Mouse (Mus musculus) neural tube, embryonic 11.5 days (tissue): ENCODE measurements around the gene Gpr132. TPM values are rescaled to one million over a fixed set of nuclear protein-coding genes. Genes with fewer than 3 reads are reported as not detected.

Experiments used
- ATAC-seq: fragments of 200-750 bp; cut with Nextera tagmentation; 2 replicates; pipeline ENCODE4 v1.8.0; 2017; ENCODE audit warnings: moderate number of reproducible peaks, mild to moderate bottlenecking, moderate TSS enrichment, moderate library complexity; ENCODE audit not compliant: insufficient read depth, low FRiP score, low TSS enrichment
- DNase-seq: peaks from one replicate; pipeline ENCODE4 v3.0.0-alpha.2; 2015; ENCODE audit warnings: low spot score
- H3K27ac ChIP-seq: fragments of 300-500 bp; sonication (generic); 2 replicates; pipeline ENCODE4 v1.5.1; 2014; ENCODE audit warnings: low read depth, mild to moderate bottlenecking, low read length
- H3K27me3 ChIP-seq: fragments of 300-500 bp; sonication (generic); 2 replicates; pipeline ENCODE4 v1.6.1; 2014; ENCODE audit warnings: mild to moderate bottlenecking, low read length, mixed read lengths; ENCODE audit not compliant: control insufficient read depth, insufficient read depth
- H3K36me3 ChIP-seq: fragments of 300-500 bp; sonication (generic); 2 replicates; pipeline ENCODE4 v1.6.1; 2014; ENCODE audit warnings: mild to moderate bottlenecking, low read length, moderate library complexity, mixed read lengths; ENCODE audit not compliant: control insufficient read depth, insufficient read depth
- H3K4me1 ChIP-seq: fragments of 300-500 bp; sonication (generic); 2 replicates; pipeline ENCODE4 v1.6.1; 2014; ENCODE audit warnings: low read length, mixed read lengths; ENCODE audit not compliant: control insufficient read depth, insufficient read depth
- H3K4me2 ChIP-seq: fragments of 300-500 bp; sonication (generic); 2 replicates; pipeline ENCODE4 v1.6.1; 2014; ENCODE audit warnings: low read depth, mild to moderate bottlenecking, moderate library complexity
- H3K4me3 ChIP-seq: fragments of 300-500 bp; sonication (generic); 2 replicates; pipeline ENCODE4 v1.5.1; 2014; ENCODE audit warnings: low read depth, low read length
- H3K9ac ChIP-seq: fragments of 300-500 bp; sonication (generic); 2 replicates; pipeline ENCODE4 v1.6.1; 2014; ENCODE audit warnings: mild to moderate bottlenecking, low read length
- H3K9me3 ChIP-seq: fragments of 300-500 bp; sonication (generic); 2 replicates; pipeline ENCODE4 v1.6.1; 2016; ENCODE audit warnings: low read length; ENCODE audit not compliant: control insufficient read depth
- WGBS: fragments of 180-500 bp; shearing (Covaris S2); extraction: QIAGEN DNeasy Blood & Tissue Kit; methylation state at CpG from one replicate; pipeline ENCODE4 v1.1.7; 2014; 5-methylcytosine and 5-hydroxymethylcytosine counted together
- polyA plus RNA-seq: library from polyadenylated mRNA; unstranded; fragments of >200 nt; fragmentation: Nextera tagmentation; extraction: Ambion mirVana; gene quantifications from 2 replicates; pipeline ENCODE4 v1.2.1, GENCODE M21; 2014

Gene Gpr132
- polyA plus RNA-seq: not detected in 2 replicates

DNA sequence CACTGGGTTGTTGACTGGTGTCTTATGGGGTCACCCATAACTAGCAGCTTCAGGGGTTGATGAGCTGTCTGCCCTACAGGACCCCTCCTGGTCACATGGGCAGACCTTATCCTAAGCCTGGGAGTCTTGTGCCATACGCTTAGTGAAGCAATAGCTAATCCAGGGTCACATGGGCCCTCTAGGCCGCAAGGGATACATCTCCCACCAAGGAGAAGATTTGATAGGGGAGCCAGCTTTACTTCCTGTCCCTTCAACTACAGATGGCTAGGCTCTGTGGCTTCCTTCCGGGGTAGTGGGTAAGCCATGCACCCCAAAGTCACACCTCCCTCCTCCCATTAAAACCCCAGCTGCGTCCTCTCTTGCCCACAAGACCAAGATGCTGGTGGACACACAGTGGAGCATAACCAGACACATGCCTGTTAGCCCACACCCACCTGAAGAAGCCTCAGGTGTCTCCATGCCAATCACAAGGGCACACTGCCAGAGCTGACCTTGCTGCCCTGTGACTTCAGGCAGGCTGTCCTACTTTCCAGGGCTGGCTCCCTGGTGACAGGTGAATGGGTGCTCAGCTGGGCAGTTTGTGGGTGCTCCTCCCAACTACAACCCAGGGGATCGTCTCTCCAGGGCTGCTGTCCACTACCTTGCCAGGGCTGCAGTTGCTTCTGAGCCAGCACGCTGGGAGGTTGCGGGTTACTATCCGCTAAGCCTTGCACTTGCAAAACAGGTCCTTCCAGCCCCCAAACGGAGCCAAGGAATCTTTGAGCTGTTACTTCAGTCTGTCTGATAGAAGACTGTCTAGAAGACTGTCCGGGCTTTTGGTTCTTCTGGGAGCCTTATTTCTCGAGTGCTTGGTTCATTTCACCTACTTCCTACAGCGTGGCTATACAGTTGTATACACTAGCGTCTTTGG lies at the start of gene Gpr132:
Gpr132 (minus strand) TSS at position 51 of the 910 bp plus-strand sequence.
- Histone ChIP-seq H3K36me3 (no peaks in the 10 kb centered on the region), H3K27me3 (peaks cover 6% of the 10 kb centered on the region), H3K4me3 (no peak within 1 kb of the TSS), H3K27ac (no peak within 1 kb of the TSS), H3K9me3 (no peaks in the 10 kb centered on the region), H3K4me1 (0 out of 2 replicates have a peak, but pooled peaks cover 4% of the 10 kb centered on the region), H3K4me2 (no peak within 1 kb of the TSS), H3K9ac (no peak within 1 kb of the TSS)
- no peak for DNase-seq
- WGBS: 70% methylated on average over 13 of the region's 13 CpGs
- no peak for ATAC-seq

DNA sequence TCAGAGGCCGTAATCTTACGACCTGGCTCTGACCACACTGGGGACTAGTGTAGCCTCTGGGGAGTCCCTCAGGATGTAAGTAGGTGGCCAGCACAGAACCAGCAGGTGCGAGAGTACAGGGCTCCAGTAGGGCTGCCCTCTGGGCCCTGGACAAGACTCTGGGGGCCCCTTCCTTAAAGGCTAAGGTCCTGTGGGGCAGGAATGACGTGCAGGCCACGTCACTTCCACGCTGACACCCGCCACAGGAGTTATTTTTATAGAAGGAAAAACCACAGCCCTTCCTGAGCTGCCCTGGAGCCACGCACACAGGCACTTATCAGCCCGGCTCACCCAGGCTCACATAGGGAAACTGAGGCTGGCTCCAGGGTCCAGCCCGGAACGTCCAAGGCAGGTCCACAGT lies 49.5 kb upstream of the Gpr132 start:
- ATAC-seq: no peak
- no peak for DNase-seq
- Histone ChIP-seq H3K4me3 (no peak overlapping the region), H3K4me2 (no peak overlapping the region), H3K27ac (no peak overlapping the region), H3K9ac (no peak overlapping the region), H3K9me3 (no peaks in the 10 kb centered on the region), H3K4me1 (0 out of 2 replicates have a peak, but pooled peaks cover 2% of the 10 kb centered on the region), H3K27me3 (no peaks in the 10 kb centered on the region), H3K36me3 (no peaks in the 10 kb centered on the region; the same call in 1 of the 2 replicates)
- 87% methylated on average over 11 of the region's 11 CpGs for WGBS

GRCm38 (mm10) chr12:112916698-112917400 lies 48.8 kb upstream of the Gpr132 start:
- WGBS: 83% methylated on average over 16 of the region's 16 CpGs
- H3K9ac ChIP-seq: no peak overlapping the region
- H3K4me2 ChIP-seq: no peak overlapping the region
- no peak overlapping the region for H3K27ac ChIP-seq
- H3K9me3 ChIP-seq: no peaks in the 10 kb centered on the region
- H3K36me3 ChIP-seq: no peaks in the 10 kb centered on the region; the same call in 1 of the 2 replicates
- H3K4me1 ChIP-seq: no peaks in the 10 kb centered on the region
- no peaks in the 10 kb centered on the region for H3K27me3 ChIP-seq
- DNase-seq (no peak), ATAC-seq (no peak)
- no peak overlapping the region for H3K4me3 ChIP-seq

DNA sequence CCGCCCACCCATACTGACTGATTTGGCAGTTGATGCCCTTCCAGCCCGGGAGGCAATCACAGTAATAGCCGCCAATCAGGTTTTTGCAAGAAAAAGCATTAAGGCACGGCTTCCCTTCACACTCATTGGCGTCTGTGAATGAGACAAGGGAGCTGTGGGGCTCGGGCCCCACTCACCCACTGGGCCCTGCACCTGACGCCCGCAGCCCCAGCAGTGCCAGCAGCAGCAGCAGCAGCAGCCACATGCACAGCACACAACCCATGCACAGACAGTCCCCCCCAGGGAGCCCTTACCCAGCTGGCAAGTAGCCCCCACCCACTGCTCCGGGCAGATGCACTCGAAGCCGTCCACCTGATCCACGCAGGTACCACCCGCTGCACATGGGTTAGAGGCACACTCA lies 47.6 kb upstream of the Gpr132 start:
- H3K4me3 ChIP-seq: no peak overlapping the region
- ATAC-seq: peak; percentile 21; the same call in 1 of the 2 replicates
- H3K9ac ChIP-seq: no peak overlapping the region
- H3K4me1 ChIP-seq: no peaks in the 10 kb centered on the region
- no peaks in the 10 kb centered on the region for H3K9me3 ChIP-seq
- no peak for DNase-seq
- no peak overlapping the region for H3K27ac ChIP-seq
- H3K36me3 ChIP-seq: no peaks in the 10 kb centered on the region; the same call in 1 of the 2 replicates
- 68% methylated on average over 13 of the region's 13 CpGs for WGBS
- H3K4me2 ChIP-seq: no peak overlapping the region
- no peaks in the 10 kb centered on the region for H3K27me3 ChIP-seq

GRCm38 (mm10) chr12:112914527-112914926 lies 46.5 kb upstream of the Gpr132 start:
- Histone ChIP-seq H3K9me3 (no peaks in the 10 kb centered on the region), H3K4me1 (no peaks in the 10 kb centered on the region), H3K27ac (no peak overlapping the region), H3K9ac (no peak overlapping the region), H3K4me2 (no peak overlapping the region), H3K4me3 (no peak overlapping the region), H3K36me3 (no peaks in the 10 kb centered on the region; the same call in 1 of the 2 replicates), H3K27me3 (no peaks in the 10 kb centered on the region)
- 88% methylated on average over 11 of the region's 11 CpGs for WGBS
- DNase-seq (no peak), ATAC-seq (no peak)

- no peaks in the 10 kb centered on the region for H3K4me1 ChIP-seq
- no peak overlapping the region for H3K27ac ChIP-seq
- no peak overlapping the region for H3K9ac ChIP-seq
- DNase-seq (no peak), ATAC-seq (no peak)
- WGBS: 90% methylated on average over 28 of the region's 28 CpGs
- H3K4me3 ChIP-seq: no peak overlapping the region
- H3K9me3 ChIP-seq: no peaks in the 10 kb centered on the region
- no peaks in the 10 kb centered on the region for H3K27me3 ChIP-seq
- no peaks in the 10 kb centered on the region; the same call in 1 of the 2 replicates for H3K36me3 ChIP-seq
- H3K4me2 ChIP-seq: no peak overlapping the region
Observed at GRCm38 (mm10) chr12:112912951-112913745, 45.1 kb upstream of the Gpr132 start.

- no peaks in the 10 kb centered on the region; the same call in 1 of the 2 replicates for H3K36me3 ChIP-seq
- no peak overlapping the region for H3K9ac ChIP-seq
- ATAC-seq (no peak), DNase-seq (no peak)
- no peaks in the 10 kb centered on the region for H3K4me1 ChIP-seq
- 95% methylated on average over 17 of the region's 17 CpGs for WGBS
- no peaks in the 10 kb centered on the region for H3K9me3 ChIP-seq
- no peak overlapping the region for H3K4me3 ChIP-seq
- no peak overlapping the region for H3K4me2 ChIP-seq
- no peaks in the 10 kb centered on the region for H3K27me3 ChIP-seq
- no peak overlapping the region for H3K27ac ChIP-seq
Observed at GRCm38 (mm10) chr12:112911701-112912100, 43.7 kb upstream of the Gpr132 start.

GRCm38 (mm10) chr12:112908991-112909390 lies 41.0 kb upstream of the Gpr132 start:
- Histone ChIP-seq H3K36me3 (no peaks in the 10 kb centered on the region; the same call in 1 of the 2 replicates), H3K27ac (no peak overlapping the region), H3K9ac (no peak overlapping the region), H3K4me2 (no peak overlapping the region), H3K4me1 (no peaks in the 10 kb centered on the region), H3K4me3 (no peak overlapping the region), H3K27me3 (no peaks in the 10 kb centered on the region), H3K9me3 (no peaks in the 10 kb centered on the region)
- 95% methylated on average over 22 of the region's 22 CpGs for WGBS
- ATAC-seq (no peak), DNase-seq (no peak)
